Mouse (Mus musculus) embryonic facial prominence, embryonic 12.5 days (tissue): ENCODE data around the gene Nabp1. TPM values are rescaled to one million over a fixed set of nuclear protein-coding genes. Genes with fewer than 3 reads are reported as not detected.
A peak's percentile ranks its signal among the peaks of the same experiment; 100 is the strongest.

Experiments
- ATAC-seq: fragments of 200-750 bp; cut with Nextera tagmentation; 2 replicates; pipeline ENCODE4 v1.8.0; 2017; ENCODE audit not compliant: insufficient number of reproducible peaks, insufficient read depth, low FRiP score, low TSS enrichment
- H3K27ac ChIP-seq: fragments of 300-500 bp; sonication (generic); 2 replicates; pipeline ENCODE4 v1.5.1; 2016; ENCODE audit warnings: mild to moderate bottlenecking
- H3K27me3 ChIP-seq: fragments of 300-500 bp; sonication (generic); 2 replicates; pipeline ENCODE4 v1.6.1; 2016; ENCODE audit warnings: mild to moderate bottlenecking, moderate library complexity
- H3K36me3 ChIP-seq: fragments of 300-500 bp; sonication (generic); 2 replicates; pipeline ENCODE4 v1.6.1; 2016; ENCODE audit warnings: mild to moderate bottlenecking
- H3K4me1 ChIP-seq: fragments of 300-500 bp; sonication (generic); 2 replicates; pipeline ENCODE4 v1.6.1; 2016
- H3K4me2 ChIP-seq: fragments of 300-500 bp; sonication (generic); replicated peaks from 2 replicates; pipeline ENCODE4 v1.6.1; 2016; ENCODE audit warnings: mild to moderate bottlenecking, moderate library complexity
- H3K4me3 ChIP-seq: fragments of 300-500 bp; sonication (generic); 2 replicates; pipeline ENCODE4 v1.5.1; 2016; ENCODE audit warnings: mild to moderate bottlenecking
- H3K9ac ChIP-seq: fragments of 300-500 bp; sonication (generic); 2 replicates; pipeline ENCODE4 v1.6.1; 2016; ENCODE audit warnings: mild to moderate bottlenecking, moderate library complexity
- H3K9me3 ChIP-seq: fragments of 300-500 bp; sonication (generic); 2 replicates; pipeline ENCODE4 v1.6.1; 2016; ENCODE audit warnings: mild to moderate bottlenecking, moderate library complexity
- WGBS: fragments of 180-500 bp; shearing (Covaris S2); methylation state at CpG from one replicate; pipeline ENCODE4 v1.1.7; 2016; 5-methylcytosine and 5-hydroxymethylcytosine counted together
- polyA plus RNA-seq: library from polyadenylated mRNA; unstranded; fragments of >200 nt; fragmentation: Nextera tagmentation; extraction: Ambion mirVana; gene quantifications from 2 replicates; pipeline ENCODE4 v1.2.1, GENCODE M21; 2016

Gene Nabp1
- polyA plus RNA-seq, 1 experiment from 2014 or later: 6.8 TPM

GRCm38 (mm10) chr1:51509083-51509482 lies 30.9 kb upstream of the Nabp1 start:
- WGBS: 12% methylated on average over 7 of the region's 7 CpGs
- H3K4me3 ChIP-seq: no peak overlapping the region
- no peaks in the 10 kb centered on the region for H3K36me3 ChIP-seq
- H3K9ac ChIP-seq: no peak overlapping the region
- no peak overlapping the region for H3K4me2 ChIP-seq
- no peak overlapping the region for H3K27ac ChIP-seq
- peak; percentile 89 for ATAC-seq
- H3K4me1 ChIP-seq: no peaks in the 10 kb centered on the region; the same call in 1 of the 2 replicates
- no peaks in the 10 kb centered on the region for H3K27me3 ChIP-seq
- no peaks in the 10 kb centered on the region for H3K9me3 ChIP-seq

DNA sequence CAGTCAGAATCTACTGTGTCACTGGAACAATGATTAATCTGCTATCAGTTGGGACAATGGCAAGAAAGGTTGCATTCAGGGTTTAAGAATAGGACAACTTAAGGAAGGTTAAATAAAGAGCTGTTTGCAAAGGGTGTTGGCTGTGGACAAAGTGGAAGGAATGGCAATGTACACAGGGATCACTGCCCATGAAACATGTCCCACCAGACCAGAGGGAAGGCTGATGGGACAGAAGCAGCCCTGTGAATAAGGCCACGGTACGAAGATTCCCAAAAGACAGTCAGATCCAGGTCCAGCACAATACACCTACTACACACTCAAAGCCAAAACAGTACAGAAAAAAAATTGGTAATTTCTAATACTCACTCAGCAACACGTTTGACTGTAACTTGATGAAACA lies 30.3 kb upstream of the Nabp1 start:
- H3K9me3 ChIP-seq: no peaks in the 10 kb centered on the region
- WGBS: 80% methylated on average over 3 of the region's 3 CpGs
- ATAC-seq: no peak

GRCm38 (mm10) chr1:51507436-51507835 lies 29.2 kb upstream of the Nabp1 start:
- no peaks in the 10 kb centered on the region for H3K27me3 ChIP-seq
- no peaks in the 10 kb centered on the region; the same call in 1 of the 2 replicates for H3K4me1 ChIP-seq
- no peak overlapping the region for H3K4me2 ChIP-seq
- 86% methylated on average over 5 of the region's 5 CpGs for WGBS
- no peak overlapping the region for H3K4me3 ChIP-seq
- ATAC-seq: no peak
- no peaks in the 10 kb centered on the region for H3K9me3 ChIP-seq
- no peaks in the 10 kb centered on the region for H3K36me3 ChIP-seq
- no peak overlapping the region for H3K9ac ChIP-seq
- no peak overlapping the region for H3K27ac ChIP-seq

More for the DNA sequence above, 30.3 kb upstream of the Nabp1 start:
- Histone ChIP-seq H3K4me2 (no peak overlapping the region), H3K27me3 (no peaks in the 10 kb centered on the region), H3K9ac (no peak overlapping the region), H3K4me3 (no peak overlapping the region), H3K27ac (no peak overlapping the region), H3K4me1 (no peaks in the 10 kb centered on the region; the same call in 1 of the 2 replicates), H3K36me3 (no peaks in the 10 kb centered on the region)

DNA sequence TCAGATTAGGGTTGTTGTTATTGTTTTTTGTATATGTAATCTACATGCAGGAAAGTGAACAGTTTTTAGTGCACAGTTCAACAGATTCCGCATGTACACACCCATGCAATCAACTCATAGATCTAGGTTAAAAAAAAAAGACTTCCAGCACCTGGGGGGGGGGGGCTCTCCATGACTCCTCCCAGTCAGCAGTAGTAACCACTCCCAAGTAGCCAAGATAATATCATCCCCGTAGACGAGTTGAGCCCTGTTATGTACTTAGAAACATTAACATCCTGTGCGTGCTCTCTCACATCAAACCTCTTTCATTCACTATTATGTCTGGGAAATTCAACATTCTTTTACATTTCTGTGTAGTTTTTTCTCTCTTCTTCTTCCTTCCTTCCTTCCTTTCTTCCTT lies 28.0 kb upstream of the Nabp1 start:
- H3K4me1 ChIP-seq: no peaks in the 10 kb centered on the region; the same call in 1 of the 2 replicates
- H3K9me3 ChIP-seq: no peaks in the 10 kb centered on the region
- ATAC-seq: no peak
- no peaks in the 10 kb centered on the region for H3K27me3 ChIP-seq
- H3K9ac ChIP-seq: no peak overlapping the region
- H3K27ac ChIP-seq: no peak overlapping the region
- no peak overlapping the region for H3K4me3 ChIP-seq
- WGBS: 80% methylated on average over 4 of the region's 4 CpGs
- H3K36me3 ChIP-seq: no peaks in the 10 kb centered on the region
- no peak overlapping the region for H3K4me2 ChIP-seq

DNA sequence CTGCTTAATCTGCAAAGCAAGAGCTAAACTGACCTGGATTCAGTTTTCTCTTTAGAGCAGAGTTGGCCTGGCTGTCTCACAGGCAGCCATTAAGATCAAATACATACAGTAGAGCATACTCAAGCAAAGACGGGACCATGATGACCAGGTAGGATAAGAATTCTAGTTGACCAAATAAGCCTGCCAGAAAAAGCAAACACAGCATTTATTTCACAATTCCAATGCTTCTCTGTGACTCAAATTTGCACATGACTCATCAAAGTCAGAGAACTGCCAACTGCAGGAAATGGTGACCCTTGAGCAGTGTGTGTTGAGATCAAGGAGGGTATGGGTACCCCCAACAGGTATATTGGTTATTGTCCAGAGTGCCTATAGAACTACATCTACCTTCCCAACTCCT lies 27.4 kb upstream of the Nabp1 start:
- Histone ChIP-seq H3K4me3 (no peak overlapping the region), H3K9ac (no peak overlapping the region), H3K4me1 (no peaks in the 10 kb centered on the region; the same call in 1 of the 2 replicates), H3K27me3 (no peaks in the 10 kb centered on the region), H3K4me2 (no peak overlapping the region), H3K36me3 (no peaks in the 10 kb centered on the region), H3K27ac (no peak overlapping the region), H3K9me3 (no peaks in the 10 kb centered on the region)
- 89% methylated on average over 1 of the region's 1 CpGs for WGBS
- no peak for ATAC-seq

GRCm38 (mm10) chr1:51503055-51503454 lies 24.8 kb upstream of the Nabp1 start:
- Histone ChIP-seq H3K27me3 (no peaks in the 10 kb centered on the region), H3K4me2 (no peak overlapping the region), H3K9me3 (no peaks in the 10 kb centered on the region), H3K36me3 (no peaks in the 10 kb centered on the region), H3K4me3 (no peak overlapping the region), H3K9ac (no peak overlapping the region), H3K4me1 (no peaks in the 10 kb centered on the region), H3K27ac (no peak overlapping the region)
- 62% methylated on average over 2 of the region's 2 CpGs for WGBS
- ATAC-seq: no peak

GRCm38 (mm10) chr1:51502353-51502752 lies 24.1 kb upstream of the Nabp1 start:
- no peak overlapping the region for H3K4me3 ChIP-seq
- no peaks in the 10 kb centered on the region for H3K36me3 ChIP-seq
- no peak overlapping the region for H3K4me2 ChIP-seq
- no peaks in the 10 kb centered on the region for H3K4me1 ChIP-seq
- H3K9me3 ChIP-seq: no peaks in the 10 kb centered on the region
- 89% methylated on average over 5 of the region's 5 CpGs for WGBS
- no peaks in the 10 kb centered on the region for H3K27me3 ChIP-seq
- no peak overlapping the region for H3K9ac ChIP-seq
- ATAC-seq: no peak
- no peak overlapping the region for H3K27ac ChIP-seq

GRCm38 (mm10) chr1:51501251-51501650 lies 23.0 kb upstream of the Nabp1 start:
- H3K4me3 ChIP-seq: no peak overlapping the region
- no peaks in the 10 kb centered on the region for H3K27me3 ChIP-seq
- no peak for ATAC-seq
- no peak overlapping the region for H3K27ac ChIP-seq
- no peak overlapping the region for H3K4me2 ChIP-seq
- 83% methylated on average over 12 of the region's 12 CpGs for WGBS
- H3K9ac ChIP-seq: no peak overlapping the region
- H3K9me3 ChIP-seq: no peaks in the 10 kb centered on the region
- no peaks in the 10 kb centered on the region for H3K4me1 ChIP-seq
- no peaks in the 10 kb centered on the region for H3K36me3 ChIP-seq

DNA sequence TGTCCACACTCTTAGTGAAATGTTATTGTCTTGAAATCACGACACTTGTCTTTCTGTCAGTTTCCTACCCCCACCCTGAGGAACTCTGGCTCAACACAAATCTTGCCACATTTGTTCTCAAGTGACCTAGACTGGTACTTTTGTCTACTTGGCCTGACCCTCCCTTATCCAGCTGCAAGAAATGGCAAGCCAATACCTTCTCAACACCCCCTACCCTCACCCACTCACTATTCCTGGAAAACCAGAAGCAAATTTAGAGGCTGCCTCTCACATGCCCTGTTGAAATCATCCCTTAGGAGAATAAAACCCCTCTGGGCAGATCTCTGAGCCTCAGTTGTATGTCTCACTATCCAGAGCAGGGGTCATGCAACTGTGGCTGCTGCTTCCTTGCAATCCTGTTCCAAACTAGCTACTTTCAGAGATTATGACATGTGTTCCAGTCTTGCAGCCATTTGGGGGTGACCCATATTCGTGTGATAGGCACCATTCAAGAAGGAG lies 20.4 kb upstream of the Nabp1 start:
- no peaks in the 10 kb centered on the region for H3K9me3 ChIP-seq
- no peak overlapping the region for H3K4me3 ChIP-seq
- no peaks in the 10 kb centered on the region for H3K36me3 ChIP-seq
- H3K4me1 ChIP-seq: no peaks in the 10 kb centered on the region
- H3K27ac ChIP-seq: no peak overlapping the region
- 64% methylated on average over 2 of the region's 2 CpGs for WGBS
- H3K27me3 ChIP-seq: no peaks in the 10 kb centered on the region
- H3K9ac ChIP-seq: no peak overlapping the region
- ATAC-seq: no peak
- no peak overlapping the region for H3K4me2 ChIP-seq

DNA sequence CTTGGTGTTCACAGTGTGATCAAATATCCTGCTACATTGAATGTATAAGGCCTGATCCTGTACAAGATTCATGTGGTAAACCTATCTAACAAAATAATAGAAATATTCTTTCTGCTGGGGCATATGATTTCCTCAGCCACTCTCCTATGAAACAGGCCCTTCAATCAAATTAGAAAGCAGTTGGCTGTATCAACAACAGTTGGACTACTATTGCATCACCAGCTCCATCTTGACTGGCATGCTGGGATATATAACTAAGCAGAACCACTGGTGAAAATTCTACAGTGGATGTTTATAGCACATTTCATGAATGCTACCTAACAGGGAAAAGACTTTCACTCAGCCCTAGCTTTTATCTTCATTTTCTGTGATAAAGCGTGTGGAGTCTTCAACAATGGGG lies 17.9 kb upstream of the Nabp1 start:
- Histone ChIP-seq H3K4me3 (no peak overlapping the region), H3K9ac (no peak overlapping the region), H3K4me1 (no peaks in the 10 kb centered on the region), H3K36me3 (no peaks in the 10 kb centered on the region), H3K27me3 (no peaks in the 10 kb centered on the region), H3K27ac (no peak overlapping the region), H3K9me3 (no peaks in the 10 kb centered on the region), H3K4me2 (no peak overlapping the region)
- WGBS: 83% methylated on average over 1 of the region's 1 CpGs
- no peak for ATAC-seq

GRCm38 (mm10) chr1:51493592-51494307 lies 15.5 kb upstream of the Nabp1 start:
- H3K9me3 ChIP-seq: no peaks in the 10 kb centered on the region
- no peaks in the 10 kb centered on the region for H3K27me3 ChIP-seq
- no peaks in the 10 kb centered on the region for H3K36me3 ChIP-seq
- no peak overlapping the region for H3K4me3 ChIP-seq
- ATAC-seq: no peak
- no peak overlapping the region for H3K4me2 ChIP-seq
- 71% methylated on average over 7 of the region's 7 CpGs for WGBS
- H3K9ac ChIP-seq: no peak overlapping the region
- no peaks in the 10 kb centered on the region for H3K4me1 ChIP-seq
- no peak overlapping the region for H3K27ac ChIP-seq

- no peak for ATAC-seq
- Histone ChIP-seq H3K4me1 (no peaks in the 10 kb centered on the region; the same call in 1 of the 2 replicates), H3K9ac (no peak overlapping the region), H3K9me3 (no peaks in the 10 kb centered on the region), H3K27me3 (no peaks in the 10 kb centered on the region), H3K4me3 (no peak overlapping the region), H3K27ac (no peak overlapping the region), H3K4me2 (no peak overlapping the region), H3K36me3 (no peaks in the 10 kb centered on the region)
- WGBS: 72% methylated on average over 1 of the region's 1 CpGs
Measured at GRCm38 (mm10) chr1:51486291-51486690, 8.1 kb upstream of the Nabp1 start.
